Mouse (Mus musculus) embryonic stem cell, embryonic (primary cell): ENCODE data around the gene Ankrd31.

Experiments
- CTCF ChIA-PET, 4 experiments: fragments of 300-600 bp in 2 of 4; fragments of 350-600 bp in 2 of 4; sonication (Branson Sonifier 250); formaldehyde crosslinking; loops; one replicate each; lab custom pipeline; 2022; ENCODE audit warnings: inconsistent platforms in 2 of 4; lab: Charles Lee
- POLR2A ChIA-PET, 4 experiments: fragments of 300-600 bp in 2 of 4; fragments of 350-600 bp in 2 of 4; sonication (Branson Sonifier 250); formaldehyde crosslinking; loops; one replicate each; lab custom pipeline; 2022; ENCODE audit warnings: antibody characterized with exemption in 4 of 4, inconsistent platforms in 1 of 4; lab: Charles Lee

The Ankrd31 gene

GRCm38 (mm10) chr13:96925991-96926725 lies 178.1 kb downstream of the Ankrd31 start:
- ChIA-PET CTCF (interaction anchor here in 2 of 4 experiments (0.7 to 1.6 kb wide), 5 partner anchors 11 to 126 kb away, joined by 3 to 7 read pairs (median 3); no protein-coding TSS in a partner anchor), POLR2A (interaction anchor here in 3 of 4 experiments (0.6 to 5.3 kb wide), 8 partner anchors 11 to 141 kb away, joined by 3 to 69 read pairs (median 5); partner anchors contain the start of gene Fam169a (in 1 of the 3))

GRCm38 (mm10) chr13:96927781-96928180 lies 179.7 kb downstream of the Ankrd31 start:
- POLR2A ChIA-PET, result interaction anchor here in 1 of 4 experiments (5.3 kb wide), 1 partner anchor 12 kb away, joined by 69 read pairs; no protein-coding TSS in a partner anchor
- CTCF ChIA-PET, result no interaction called here

- CTCF ChIA-PET, result no interaction called here
- POLR2A ChIA-PET, result interaction anchor here in 1 of 4 experiments (0.9 to 5.3 kb wide), 2 partner anchors 12 kb away, joined by 3 to 69 read pairs; no protein-coding TSS in a partner anchor
These were observed 180.5 kb downstream of the Ankrd31 start for GRCm38 (mm10) chr13:96928432-96929039.

- CTCF ChIA-PET, result no interaction called here
- POLR2A ChIA-PET, result interaction anchor here in 2 of 4 experiments (0.5 to 1.0 kb wide), 2 partner anchors 12 to 14 kb away, joined by 3 to 4 read pairs; no protein-coding TSS in a partner anchor
These were observed 184.7 kb downstream of the Ankrd31 start for GRCm38 (mm10) chr13:96932745-96933144.

GRCm38 (mm10) chr13:96933367-96933766 lies 185.3 kb downstream of the Ankrd31 start:
- POLR2A ChIA-PET, result interaction anchor here in 2 of 4 experiments (0.5 to 0.7 kb wide), 2 partner anchors 9 to 13 kb away, joined by 3 to 4 read pairs; partner anchors contain the start of gene Gcnt4 (in 1 of the 2)
- CTCF ChIA-PET, result no interaction called here

GRCm38 (mm10) chr13:96936173-96936777 lies 188.2 kb downstream of the Ankrd31 start:
- ChIA-PET CTCF (no interaction called here), POLR2A (interaction anchor here in 1 of 4 experiments (8.1 kb wide), 1 partner anchor 11 kb away, joined by 69 read pairs; the partner anchor contains the start of gene Gcnt4)

- ChIA-PET POLR2A (interaction anchor here in 2 of 4 experiments (0.6 to 8.1 kb wide), 4 partner anchors 11 to 163 kb away, joined by 3 to 69 read pairs (median 4); partner anchors contain the start of gene Gcnt4 (in 1 of the 2)), CTCF (interaction anchor here in 2 of 4 experiments (0.7 to 1.1 kb wide), 5 partner anchors 11 to 129 kb away, joined by 3 to 4 read pairs (median 3); partner anchors contain the start of gene Gcnt4 (in 1 of the 2))
These were observed 189.0 kb downstream of the Ankrd31 start for GRCm38 (mm10) chr13:96937059-96937558.

- ChIA-PET CTCF (no interaction called here), POLR2A (interaction anchor here in 2 of 4 experiments (0.7 to 8.1 kb wide), 5 partner anchors 13 to 470 kb away, joined by 3 to 69 read pairs (median 4); partner anchors contain the start of gene Gcnt4 (in 1 of the 2))
These were observed 191.6 kb downstream of the Ankrd31 start for GRCm38 (mm10) chr13:96939680-96940079.

- CTCF ChIA-PET, result interaction anchor here in 1 of 4 experiments (1.0 kb wide), 1 partner anchor 16 kb away, joined by 3 read pairs; no protein-coding TSS in a partner anchor
- POLR2A ChIA-PET, result interaction anchor here in 3 of 4 experiments (0.7 to 8.1 kb wide), 7 partner anchors 11 to 127 kb away, joined by 3 to 69 read pairs (median 3); partner anchors contain the start of gene Gcnt4 (in 2 of the 3)
These were observed 193.4 kb downstream of the Ankrd31 start for GRCm38 (mm10) chr13:96941481-96941880.

- POLR2A ChIA-PET, result interaction anchor here in 3 of 4 experiments (0.7 to 8.1 kb wide), 5 partner anchors 18 to 814 kb away, joined by 3 to 69 read pairs (median 3); partner anchors contain the start of gene Gcnt4 (in 2 of the 3)
- CTCF ChIA-PET, result no interaction called here
These were observed 195.5 kb downstream of the Ankrd31 start for GRCm38 (mm10) chr13:96943571-96943970.

- CTCF ChIA-PET, result no interaction called here
These were observed 197.7 kb downstream of the Ankrd31 start for GRCm38 (mm10) chr13:96945748-96946147.

GRCm38 (mm10) chr13:96947722-96948121 lies 199.7 kb downstream of the Ankrd31 start:
- ChIA-PET CTCF (no interaction called here), POLR2A (interaction anchor here in 1 of 4 experiments (1.5 kb wide), 1 partner anchor 22 kb away, joined by 5 read pairs; the partner anchor contains the start of gene Gcnt4)

More at GRCm38 (mm10) chr13:96945748-96946147, 197.7 kb downstream of the Ankrd31 start:
- POLR2A ChIA-PET, result interaction anchor here in 1 of 4 experiments (2.1 kb wide), 1 partner anchor 20 kb away, joined by 10 read pairs; the partner anchor contains the start of gene Gcnt4

GRCm38 (mm10) chr13:96951880-96952279 lies 203.8 kb downstream of the Ankrd31 start:
- POLR2A ChIA-PET, result no interaction called here
- CTCF ChIA-PET, result no interaction called here

- ChIA-PET POLR2A (interaction anchor here in 1 of 4 experiments (0.7 kb wide), 1 partner anchor 14 kb away, joined by 3 read pairs; no protein-coding TSS in a partner anchor), CTCF (no interaction called here)
These were observed 208.4 kb downstream of the Ankrd31 start for GRCm38 (mm10) chr13:96956466-96956865.
